Mouse (Mus musculus) right cerebral cortex, postnatal 14 days (tissue): ENCODE measurements around the gene Arid1b.
A peak's percentile ranks its signal among the peaks of the same experiment; 100 is the strongest.

Experiments used
- DNase-seq: peaks from one replicate; pipeline ENCODE4 v3.0.0; 2022

Gene Arid1b

DNA sequence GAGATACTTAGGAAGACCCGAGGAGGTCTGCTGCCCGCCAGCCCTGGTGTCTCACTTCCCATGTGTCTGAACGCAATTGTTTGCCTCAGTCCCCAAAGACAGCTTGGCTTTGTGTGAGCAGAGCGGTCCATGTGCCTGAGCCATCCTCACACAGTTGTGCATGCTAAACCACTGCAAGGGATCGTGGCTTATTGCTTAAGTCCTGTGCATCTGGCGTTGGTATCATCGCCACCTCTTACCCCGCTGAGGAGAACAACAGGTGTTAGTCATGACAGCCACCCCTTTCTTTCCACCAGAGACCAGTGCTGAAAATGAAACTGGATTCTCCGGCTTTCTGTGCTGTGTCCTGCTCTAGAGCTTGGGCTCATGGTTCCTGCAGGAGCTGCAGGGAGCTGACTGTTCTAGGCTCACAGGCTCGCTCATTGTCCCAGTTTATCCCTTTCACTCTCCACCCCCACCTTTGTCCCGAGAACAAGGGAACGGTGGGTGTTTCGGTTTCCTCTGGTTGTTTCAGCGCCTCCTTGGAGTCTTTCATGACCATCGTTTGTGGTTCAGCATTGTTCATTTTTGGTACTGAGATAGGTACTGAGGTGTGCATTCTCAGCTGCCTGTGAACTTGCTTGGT, 171.2 kb downstream of the Arid1b start:
- no peak for DNase-seq

DNA sequence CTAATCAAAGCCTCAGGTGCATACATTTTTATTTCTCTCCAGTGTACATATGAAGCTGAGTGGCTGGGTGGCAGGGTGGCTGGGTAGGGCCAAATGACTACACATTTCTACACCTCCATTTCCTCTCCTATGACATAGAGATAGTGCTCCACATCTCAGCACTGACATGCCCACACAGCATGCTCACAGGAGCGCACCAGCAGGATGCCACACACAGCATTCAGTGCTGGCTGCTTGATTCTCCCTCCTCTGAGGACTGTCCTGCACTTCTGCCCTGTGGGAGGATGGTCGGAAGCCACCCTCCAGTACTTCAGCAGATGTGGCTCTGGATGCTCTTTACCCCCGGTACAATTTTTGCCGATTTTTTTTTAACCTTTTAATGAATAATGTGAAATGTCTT, 172.0 kb downstream of the Arid1b start:
- DNase-seq: no peak

DNA sequence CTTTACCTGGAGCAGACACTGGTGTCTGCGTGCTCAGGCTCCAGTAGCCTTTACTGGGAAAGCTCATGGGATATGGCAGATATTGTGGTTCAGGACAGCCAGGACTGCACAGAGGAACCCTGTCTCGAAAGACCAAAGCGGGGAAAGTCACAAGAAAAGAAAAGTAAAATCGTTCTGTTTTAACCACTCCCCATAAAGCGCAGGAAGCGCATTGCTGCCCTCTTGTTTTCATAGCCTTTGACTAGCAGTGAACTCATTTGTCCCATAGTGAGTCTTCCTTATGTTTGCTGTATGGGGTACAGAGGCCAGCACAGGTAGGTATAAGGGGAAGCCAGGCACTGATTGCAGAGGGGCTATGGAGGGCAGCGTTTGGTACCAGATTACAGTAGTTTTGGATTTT, 173.9 kb downstream of the Arid1b start:
- DNase-seq: no peak

DNA sequence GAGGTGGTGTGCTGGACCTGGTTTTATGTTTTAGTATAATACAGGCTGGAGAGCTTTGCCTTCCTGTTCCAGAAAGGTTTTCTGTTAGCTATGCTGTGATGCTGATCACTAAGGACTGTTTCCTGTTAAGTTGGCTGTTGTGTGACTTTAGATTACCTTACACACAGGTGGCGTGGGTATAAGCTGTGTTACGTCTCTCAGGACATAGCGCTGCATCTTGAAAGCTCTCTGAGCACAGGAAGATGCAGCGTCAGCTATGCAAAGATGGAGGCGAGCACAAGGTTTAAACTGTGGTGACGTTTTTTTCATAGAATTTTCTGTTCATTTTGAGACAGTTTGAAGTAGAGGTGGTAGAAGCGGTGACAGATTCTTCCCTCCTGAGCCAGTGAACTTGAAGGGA, 174.5 kb downstream of the Arid1b start:
- DNase-seq: no peak

DNA sequence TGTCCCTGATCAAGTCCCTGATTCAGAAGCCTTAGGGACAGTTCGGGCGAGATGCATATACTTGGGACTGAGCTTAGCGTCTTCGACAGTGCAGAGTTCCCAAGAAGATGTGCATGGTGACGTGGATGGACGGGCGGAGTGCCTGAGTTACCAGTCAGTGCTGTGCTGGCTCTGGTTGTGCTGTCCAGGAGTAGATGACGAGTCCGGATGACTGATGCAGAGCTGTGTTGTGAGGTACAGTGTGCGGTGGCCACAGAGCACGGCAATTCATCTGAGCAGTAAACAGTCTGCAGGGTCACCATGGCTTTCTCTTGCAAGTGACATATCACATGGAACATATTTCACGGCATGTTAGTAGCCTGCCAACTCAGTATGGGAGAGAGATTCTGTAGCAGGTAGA, 176.2 kb downstream of the Arid1b start:
- no peak for DNase-seq

DNA sequence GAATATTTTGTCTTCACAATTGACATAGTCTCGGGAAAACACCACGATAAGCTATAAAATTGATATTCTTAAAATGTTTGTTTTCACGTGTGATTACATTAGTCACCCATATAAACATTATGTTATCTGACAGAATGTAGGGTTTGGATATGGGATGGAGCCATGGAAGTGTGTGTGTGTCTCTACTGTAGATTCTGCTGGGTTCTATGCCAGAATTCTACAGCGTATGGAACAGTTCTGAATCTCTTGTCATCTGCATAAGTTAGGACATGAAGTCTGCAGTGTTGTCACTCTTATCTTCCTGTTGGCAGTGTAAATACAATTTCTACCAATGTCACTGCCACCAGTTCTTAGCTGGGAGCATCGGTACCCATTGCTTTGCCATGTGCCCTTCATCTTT, 177.3 kb downstream of the Arid1b start:
- no peak for DNase-seq

DNA sequence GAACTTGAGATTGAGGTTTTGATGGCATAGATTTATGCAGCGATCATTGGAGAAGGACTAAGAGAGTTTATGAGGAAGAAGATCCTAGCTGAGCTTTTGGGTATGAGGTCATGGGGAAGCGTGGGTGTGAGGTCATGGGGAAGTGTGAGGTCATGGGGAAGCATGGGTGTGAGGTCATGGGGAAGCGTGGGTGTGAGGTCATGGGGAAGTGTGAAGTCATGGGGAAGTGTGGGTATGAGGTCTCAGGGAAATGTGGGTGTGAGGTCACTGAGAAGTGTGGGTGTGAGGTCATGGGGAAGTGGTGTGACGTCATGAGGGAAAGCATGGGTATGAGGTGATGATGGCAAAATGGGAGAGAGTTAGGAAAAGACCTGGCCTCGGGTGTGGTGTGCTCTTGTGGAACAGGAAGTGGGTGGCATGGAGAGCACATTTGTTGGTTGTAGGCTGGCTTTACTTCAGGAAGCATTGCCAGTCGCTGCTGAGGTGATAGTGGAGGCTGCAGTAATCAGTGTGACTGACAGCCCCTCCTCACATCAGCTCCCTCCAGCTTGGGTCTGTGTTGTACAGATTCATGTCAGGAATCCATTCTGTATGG, 180.4 kb downstream of the Arid1b start:
- no peak for DNase-seq

DNA sequence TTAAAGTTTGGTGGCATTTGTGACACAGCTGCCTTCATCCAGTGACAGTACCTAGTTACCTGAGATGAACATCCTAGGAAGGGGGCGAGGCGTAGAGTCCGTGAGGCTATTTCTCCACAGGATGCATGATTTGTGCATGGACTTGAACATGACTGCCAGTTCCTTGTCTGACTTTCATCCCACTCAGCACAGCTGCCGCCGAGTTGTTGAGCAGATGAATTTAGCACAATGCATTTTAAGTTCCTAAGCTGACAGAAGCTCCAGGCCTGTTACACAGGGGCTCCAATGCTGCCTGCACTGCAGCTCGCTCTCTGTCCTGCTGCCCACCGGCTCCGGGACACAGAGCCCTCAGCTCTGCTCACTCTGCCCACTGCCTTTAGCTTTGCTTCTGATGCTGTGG, 181.4 kb downstream of the Arid1b start:
- DNase-seq: no peak

DNA sequence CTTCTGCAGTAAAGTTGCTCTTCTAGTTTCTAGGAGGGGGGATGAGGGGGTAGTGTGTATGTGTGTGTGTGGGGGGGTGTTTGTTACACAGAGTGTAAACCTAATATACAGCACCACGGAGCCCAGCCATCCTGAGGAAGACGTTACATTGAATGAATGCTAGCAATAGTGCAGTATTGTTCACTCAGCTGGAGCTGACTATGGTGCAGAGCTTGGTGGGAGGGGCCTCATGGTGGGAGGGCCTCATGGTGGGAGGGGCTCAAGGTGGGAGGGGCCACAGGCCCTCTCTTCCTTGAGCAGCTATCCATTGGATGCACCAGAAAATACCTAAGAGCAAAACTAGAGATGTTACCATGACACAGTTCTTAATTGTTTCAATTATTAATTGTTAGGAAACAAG, 182.2 kb downstream of the Arid1b start:
- no peak for DNase-seq

DNA sequence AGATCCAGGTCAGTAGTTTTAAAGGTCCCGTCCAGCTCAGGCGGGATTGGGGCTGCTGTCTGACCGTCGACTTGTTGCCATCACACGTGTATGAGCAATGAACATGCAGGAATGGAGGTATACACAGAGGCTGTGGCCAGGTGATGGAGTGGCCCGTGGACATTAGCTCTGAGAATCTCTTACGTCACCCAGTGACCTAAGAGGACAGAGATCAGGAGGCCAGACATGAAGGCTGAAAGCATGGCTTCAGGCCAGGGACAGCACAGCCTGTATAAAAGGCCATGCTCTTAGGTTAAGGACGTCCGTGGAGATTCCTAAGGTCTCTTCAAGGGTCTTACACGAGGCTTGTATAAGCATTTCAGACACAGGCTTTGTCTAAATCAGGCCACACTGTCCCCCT, 184.4 kb downstream of the Arid1b start:
- DNase-seq: no peak

DNA sequence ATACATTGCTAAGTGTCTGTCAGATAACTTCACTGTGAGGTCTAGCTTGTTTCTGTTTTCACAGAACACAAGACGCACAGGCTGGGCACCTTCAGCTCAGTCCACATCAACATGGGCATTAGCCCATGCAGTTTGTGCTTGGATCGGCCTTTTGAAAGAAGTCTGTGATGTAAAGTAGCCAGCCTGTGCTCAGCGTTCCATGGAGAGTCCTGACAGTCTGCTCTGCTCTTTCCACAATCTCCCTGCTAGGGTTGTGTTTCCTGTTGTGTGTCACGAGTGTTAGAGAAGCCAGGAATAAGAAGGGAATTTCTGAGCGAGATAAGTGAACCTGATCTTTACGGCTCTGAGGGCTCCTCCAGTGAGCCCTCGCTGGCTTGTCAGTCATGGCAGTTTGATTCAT, 184.9 kb downstream of the Arid1b start:
- DNase-seq: no peak

DNA sequence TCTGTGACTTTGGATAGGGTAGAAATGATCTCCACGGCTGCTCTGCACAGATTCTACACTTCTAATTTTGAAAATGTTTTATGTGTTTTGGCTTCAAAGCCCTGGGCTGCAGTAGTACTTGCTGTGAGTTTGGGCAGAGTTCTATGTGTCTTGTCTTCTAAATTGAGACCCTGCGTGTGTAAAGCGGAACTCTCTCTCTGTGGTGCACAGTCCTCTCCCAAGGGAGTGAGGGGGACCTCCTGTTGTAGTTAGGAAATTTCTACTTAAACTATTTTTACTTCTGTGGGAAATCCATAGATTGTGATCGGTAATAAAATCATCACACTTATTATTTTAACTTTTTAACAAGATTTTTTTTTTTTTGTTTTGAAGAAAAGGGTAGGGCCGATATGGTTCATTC, 185.3 kb downstream of the Arid1b start:
- DNase-seq: no peak

DNA sequence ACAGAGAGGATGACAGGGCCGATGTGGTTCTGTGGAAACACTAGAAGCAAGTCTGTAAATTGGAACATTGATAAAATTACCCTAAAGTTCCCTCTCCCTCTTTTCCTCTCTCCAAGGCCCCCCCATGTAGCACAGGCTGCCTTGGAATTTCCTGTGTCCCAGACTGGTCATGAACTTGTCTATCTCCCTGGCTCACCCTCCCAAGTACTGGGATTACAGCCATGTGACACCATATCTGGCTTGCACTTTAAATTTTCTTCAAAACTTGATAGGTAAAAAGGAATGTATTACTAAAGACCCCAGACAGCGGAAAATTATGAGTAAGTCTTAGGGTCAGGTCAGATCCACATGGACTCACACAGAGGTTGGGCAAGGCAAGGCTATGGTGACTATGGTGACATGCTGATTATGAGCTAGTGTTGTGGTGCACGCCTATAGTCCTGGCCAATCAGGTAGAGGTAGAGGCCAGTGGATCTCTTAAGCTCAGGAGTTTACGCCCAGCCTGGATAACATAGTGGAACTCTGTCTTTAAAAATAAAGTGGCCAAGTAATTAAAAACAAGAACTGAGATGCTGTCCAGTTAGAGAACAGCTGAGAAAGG, 185.9 kb downstream of the Arid1b start:
- no peak for DNase-seq

DNA sequence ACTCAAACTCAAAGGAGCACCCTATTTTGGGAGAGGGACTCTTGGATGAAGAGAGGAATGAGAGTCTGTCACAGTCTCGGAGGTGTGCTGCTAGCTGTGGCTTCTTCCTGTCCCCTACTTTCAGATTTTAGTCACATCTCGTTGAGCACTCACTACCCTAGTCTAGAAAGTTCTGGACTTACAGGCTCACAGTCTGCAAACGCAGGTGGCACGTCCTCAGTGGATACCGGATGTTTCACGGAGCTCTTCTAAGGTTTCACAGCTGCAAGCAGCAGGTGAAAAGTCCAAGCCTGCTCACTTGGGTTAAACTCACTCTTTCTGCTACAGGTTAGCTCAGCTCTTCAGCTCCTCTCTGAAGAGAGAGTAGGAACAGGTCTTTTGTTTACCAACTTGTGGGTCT, 186.8 kb downstream of the Arid1b start:
- DNase-seq: no peak

DNA sequence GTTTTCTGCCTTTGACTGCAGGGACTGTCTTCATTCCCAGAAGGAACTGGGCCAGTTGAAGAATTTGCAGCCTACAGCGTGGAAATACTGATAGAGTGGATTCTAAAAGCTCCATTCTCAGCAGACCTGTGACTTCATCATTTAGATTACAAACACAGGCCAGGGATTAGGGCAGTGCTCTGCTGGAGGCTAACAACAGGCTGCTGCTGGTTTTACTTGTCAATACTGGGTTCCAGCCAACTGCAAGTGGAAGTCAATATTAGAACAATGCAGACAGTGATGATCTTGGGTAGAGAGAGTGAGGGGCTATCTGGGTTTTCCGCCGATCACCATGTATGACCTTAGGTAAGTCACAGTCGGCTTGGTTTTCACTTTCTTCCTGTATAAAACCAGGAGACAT, 188.4 kb downstream of the Arid1b start:
- no peak for DNase-seq

DNA sequence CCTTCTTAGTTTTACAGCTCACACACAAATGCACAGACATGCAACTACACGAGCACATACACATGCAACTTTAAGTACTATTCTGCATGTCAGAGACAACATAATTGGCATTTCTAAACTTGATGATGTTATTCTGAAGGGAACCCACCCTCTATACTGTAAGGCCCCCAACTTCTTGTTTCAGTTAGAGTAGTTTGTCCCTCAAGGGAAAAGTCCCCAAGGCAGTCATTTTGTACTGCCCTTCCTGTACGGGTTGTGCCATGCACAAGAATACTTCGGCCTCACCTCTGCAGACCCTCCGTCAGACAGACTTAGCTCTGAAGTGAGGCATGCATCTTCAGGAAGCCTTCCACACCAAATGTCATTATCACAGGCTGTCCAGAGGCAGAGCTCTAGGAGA, 191.4 kb downstream of the Arid1b start:
- no peak for DNase-seq

DNA sequence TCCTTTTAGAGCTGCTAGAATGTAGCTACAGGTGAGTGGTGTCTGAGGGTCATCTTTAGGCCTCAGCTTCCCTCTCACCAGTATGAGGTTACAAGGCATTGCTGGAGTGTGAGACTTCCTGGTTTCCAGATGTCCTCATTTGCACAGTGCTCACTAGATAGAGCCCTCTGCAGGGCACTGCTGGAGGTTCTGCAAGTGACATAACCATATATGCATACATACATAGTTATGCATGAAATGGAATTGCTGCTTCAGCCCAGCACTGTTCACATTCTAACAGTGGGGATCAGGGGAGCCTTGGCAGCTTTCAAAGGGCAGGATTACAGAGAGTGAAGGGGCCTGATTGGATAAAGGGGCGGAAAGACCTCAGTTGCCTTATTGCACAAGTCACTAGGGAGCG, 193.4 kb downstream of the Arid1b start:
- no peak for DNase-seq

DNA sequence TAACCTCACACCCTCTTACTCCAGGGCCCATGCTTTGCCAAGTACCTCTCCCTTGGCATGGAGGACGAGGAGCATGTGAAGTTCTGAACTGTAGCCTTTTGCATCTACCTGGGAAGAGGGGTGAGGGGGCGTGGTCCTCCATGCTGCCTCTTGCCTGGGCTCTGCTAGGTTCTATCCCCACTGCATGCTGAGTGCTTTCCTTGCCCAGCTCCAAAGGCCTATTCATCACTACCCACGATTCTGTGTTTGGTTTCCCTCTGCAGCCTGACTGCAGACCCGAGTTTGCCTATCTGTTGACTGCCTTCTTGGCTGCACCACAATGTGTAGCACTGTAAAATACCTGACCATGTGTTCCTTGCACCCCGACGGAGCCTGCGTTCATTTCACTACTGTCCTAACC, 194.3 kb downstream of the Arid1b start:
- DNase-seq: no peak

DNA sequence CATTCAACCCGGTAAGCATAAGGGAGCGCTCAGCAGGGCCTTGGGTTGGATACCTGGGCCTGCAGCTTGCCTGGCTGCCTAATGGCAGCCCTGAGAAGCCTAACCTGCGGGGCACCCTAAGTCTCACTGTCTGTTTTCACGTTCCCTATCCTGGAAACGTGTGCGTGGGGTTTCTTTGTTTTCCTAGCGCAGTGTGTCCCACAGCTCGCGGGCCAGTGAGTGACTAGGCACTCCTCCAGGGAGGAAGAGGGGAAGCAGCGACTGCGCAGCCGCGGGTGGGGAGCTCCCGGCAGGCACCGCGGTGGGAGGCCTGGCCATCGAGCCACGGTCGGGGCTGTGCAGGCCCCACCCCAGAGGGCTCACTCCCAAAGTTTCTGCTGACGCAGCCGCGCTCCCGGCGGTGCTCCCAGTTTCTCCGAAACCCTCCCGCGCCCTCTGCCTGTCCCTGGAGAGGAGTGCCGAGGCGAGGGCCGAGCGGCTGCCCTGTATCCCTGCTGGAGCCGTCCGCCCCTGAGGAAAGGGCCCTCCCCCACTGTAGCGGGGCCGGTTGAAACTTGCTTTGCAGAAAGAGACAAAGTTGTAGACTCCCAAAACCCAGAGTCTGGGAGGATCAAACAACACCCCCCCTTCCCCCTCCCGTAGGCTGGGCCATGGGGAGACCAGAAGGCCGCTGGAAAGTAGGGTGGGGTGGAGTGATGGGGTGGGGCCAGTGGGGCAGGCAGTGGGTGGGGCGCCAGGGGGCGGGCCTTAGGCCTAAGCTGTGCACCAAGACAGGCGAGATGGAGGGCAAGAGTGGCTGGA, 195.6 kb downstream of the Arid1b start:
- DNase-seq: peak; percentile 82

DNA sequence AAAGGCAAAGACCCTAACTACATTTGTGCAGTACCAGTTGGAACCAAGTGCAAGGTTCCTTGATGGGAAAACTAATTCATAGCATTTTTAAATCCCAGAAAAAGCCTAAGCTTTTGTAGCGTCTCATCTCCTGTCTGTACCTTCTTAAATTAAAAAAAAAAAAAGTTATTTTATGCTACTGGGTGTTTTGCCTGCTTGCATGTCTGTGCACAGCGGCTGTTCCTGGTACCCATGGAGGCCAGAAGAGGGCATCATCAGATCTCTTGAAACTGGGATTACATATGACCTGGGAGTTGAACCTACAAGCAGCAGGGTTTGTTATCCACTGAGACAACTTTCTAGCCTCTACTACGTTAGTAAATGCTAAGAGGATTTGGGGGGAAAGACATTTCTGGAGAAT, 196.2 kb downstream of the Arid1b start:
- DNase-seq: no peak

DNA sequence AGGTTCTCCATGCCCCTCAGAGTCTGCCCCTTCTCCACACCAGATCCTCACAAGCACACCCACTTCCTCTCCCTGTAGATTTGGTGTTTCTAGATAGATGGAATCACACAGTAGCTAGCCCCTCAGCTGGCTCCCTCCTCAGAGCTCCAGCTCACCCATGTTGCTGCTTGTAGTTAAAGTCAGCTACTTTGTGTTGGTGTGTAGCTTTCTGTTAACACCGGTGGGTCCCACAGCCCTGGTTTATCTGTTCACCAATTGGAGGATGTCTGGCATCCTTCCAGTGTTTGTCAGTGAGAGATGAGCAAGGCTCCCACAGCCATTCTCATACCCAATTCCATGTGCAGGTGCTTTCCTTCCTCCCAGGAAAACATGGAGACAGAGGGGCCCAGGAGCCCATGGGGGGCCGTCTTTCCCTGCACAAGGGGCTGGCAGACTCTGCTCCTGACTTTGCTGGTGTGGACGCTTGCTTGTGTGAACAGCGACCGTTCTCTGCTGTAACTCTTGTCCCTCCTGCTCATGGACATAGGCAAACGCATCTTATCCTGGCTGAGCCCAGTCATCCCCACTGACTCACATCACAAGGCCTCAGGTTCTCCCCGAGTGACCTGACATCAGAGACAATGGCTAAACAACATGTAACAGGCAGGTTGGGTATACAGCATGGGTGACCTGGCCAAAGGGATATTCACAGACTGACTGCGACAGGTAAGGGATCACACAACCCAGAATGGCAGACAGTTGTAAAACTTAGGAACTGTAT, 200.2 kb downstream of the Arid1b start:
- DNase-seq: no peak

DNA sequence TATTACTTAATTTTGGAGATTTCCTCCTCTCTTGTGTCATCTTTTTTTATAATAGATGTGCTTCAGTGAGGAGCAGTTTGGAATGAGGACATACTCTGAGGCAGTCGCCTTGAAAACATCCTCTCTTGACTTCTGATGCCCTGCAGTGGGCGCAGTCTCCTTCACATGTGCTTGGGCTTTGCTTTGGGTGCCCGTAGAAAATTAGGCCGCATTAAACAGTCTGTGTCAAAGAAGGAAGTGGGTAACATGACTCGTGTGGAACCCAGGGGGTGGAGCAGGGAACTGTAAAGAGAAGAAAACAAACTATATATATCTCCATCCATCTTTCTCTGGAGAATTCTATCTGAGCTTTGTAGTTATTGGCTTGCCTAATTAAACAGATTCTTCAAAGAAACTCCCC, 201.3 kb downstream of the Arid1b start:
- no peak for DNase-seq

DNA sequence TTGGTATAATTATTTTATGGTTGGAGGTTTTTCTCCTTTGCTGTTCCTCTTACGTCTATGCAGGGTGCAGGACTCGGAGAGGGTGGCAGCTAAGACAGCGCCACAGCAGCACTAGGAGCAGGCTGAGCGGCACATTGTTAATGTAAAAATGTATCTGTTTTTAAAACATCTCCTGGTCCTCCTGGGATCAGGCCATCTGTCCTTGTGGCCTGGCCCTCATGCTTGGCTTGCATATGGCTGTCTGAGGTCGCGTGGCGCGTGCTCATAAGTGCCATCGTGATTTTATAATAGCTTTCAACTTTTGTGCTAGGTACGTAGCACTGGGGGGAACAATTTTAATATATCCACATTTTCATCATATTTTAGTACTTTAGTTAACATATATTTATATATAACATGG, 201.9 kb downstream of the Arid1b start:
- DNase-seq: no peak
